Mouse (Mus musculus) liver, embryonic 14.5 days (tissue): ENCODE measurements around the gene Lrp1. TPM values are rescaled to one million over a fixed set of nuclear protein-coding genes. Genes with fewer than 3 reads are reported as not detected.
A peak's percentile ranks its signal among the peaks of the same experiment; 100 is the strongest.

ENCODE experiments used
- ATAC-seq: fragments of 200-750 bp; cut with Nextera tagmentation; 2 replicates; pipeline ENCODE4 v1.8.0; 2017; ENCODE audit warnings: moderate number of reproducible peaks, mild to moderate bottlenecking, moderate library complexity; ENCODE audit not compliant: insufficient read depth
- DNase-seq, 3 experiments: peaks; one replicate each; pipeline ENCODE4 v3.0.0-alpha.2; 2012 to 2013; ENCODE audit warnings: low read depth in 3 of 3, low spot score in 3 of 3
- H3K27ac ChIP-seq: fragments of 300-500 bp; sonication (generic); 2 replicates; pipeline ENCODE4 v1.5.1; 2014; ENCODE audit warnings: moderate library complexity, mild to moderate bottlenecking, control low read depth, inconsistent platforms
- H3K27me3 ChIP-seq: fragments of 300-500 bp; sonication (generic); 2 replicates; pipeline ENCODE4 v1.6.1; 2014; ENCODE audit warnings: mild to moderate bottlenecking, low read length, moderate library complexity; ENCODE audit not compliant: control insufficient read depth, insufficient read depth
- H3K36me3 ChIP-seq: fragments of 300-500 bp; sonication (generic); replicated peaks from 2 replicates; pipeline ENCODE4 v1.6.1; 2014; ENCODE audit warnings: low read depth; ENCODE audit not compliant: control insufficient read depth, insufficient read depth
- H3K4me1 ChIP-seq, 2 experiments: fragments of 200-500 bp in 1 of 2; fragments of 300-500 bp in 1 of 2; sonication (generic) in 1 of 2; replicated peaks; 2 replicates each; pipeline ENCODE4 v1.6.1; 2012 to 2014; ENCODE audit warnings: antibody characterized with exemption in 1 of 2, inconsistent platforms in 1 of 2, low read length in 1 of 2; ENCODE audit not compliant: control insufficient read depth in 2 of 2, insufficient read depth in 2 of 2
- H3K4me2 ChIP-seq: fragments of 300-500 bp; sonication (generic); 2 replicates; pipeline ENCODE4 v1.6.1; 2014; ENCODE audit warnings: low read depth, mild to moderate bottlenecking, control low read depth, moderate library complexity
- H3K4me3 ChIP-seq, 2 experiments: fragments of 200-500 bp in 1 of 2; fragments of 300-500 bp in 1 of 2; sonication (generic) in 1 of 2; 2 replicates each; pipeline ENCODE4 v1.5.1; 2012 to 2014; ENCODE audit warnings: low read depth in 2 of 2, low read length in 2 of 2, mild to moderate bottlenecking in 2 of 2, control low read depth in 1 of 2, inconsistent platforms in 1 of 2, moderate library complexity in 1 of 2; ENCODE audit not compliant: insufficient read depth in 1 of 2
- H3K9ac ChIP-seq: fragments of 300-500 bp; sonication (generic); replicated peaks from 2 replicates; pipeline ENCODE4 v1.6.1; 2014; ENCODE audit warnings: mild to moderate bottlenecking, control low read depth, moderate library complexity
- H3K9me3 ChIP-seq: fragments of 300-500 bp; sonication (generic); 2 replicates; pipeline ENCODE4 v1.6.1; 2016; ENCODE audit warnings: low read length, mixed read lengths; ENCODE audit not compliant: control insufficient read depth
- CTCF ChIP-seq: IDR thresholded peaks from 2 replicates; pipeline ENCODE4 v1.5.1; 2016; ENCODE audit warnings: antibody characterized with exemption, low read depth, control low read depth
- EP300 ChIP-seq: IDR thresholded peaks from 2 replicates; pipeline ENCODE4 v1.6.1; 2016; ENCODE audit warnings: antibody characterized with exemption, low read depth
- WGBS: fragments of 180-500 bp; shearing (Covaris S2); extraction: QIAGEN DNeasy Blood & Tissue Kit; methylation state at CpG from one replicate; pipeline ENCODE4 v1.1.7; 2014; ENCODE audit not compliant: insufficient replicate concordance; 5-methylcytosine and 5-hydroxymethylcytosine counted together
- polyA plus RNA-seq, 2 experiments: library from polyadenylated mRNA; depleted of rRNA in 1 of 2; stranded (reverse) in 1 of 2; unstranded in 1 of 2; fragments of >200 nt; fragmentation: Nextera tagmentation in 1 of 2; extraction: Ambion mirVana in 1 of 2; gene quantifications; 2 replicates each; pipeline versions ENCODE4 v1.2.1 to v1.2.3; 2012 to 2014

The Lrp1 gene
- polyA plus RNA-seq, 2 experiments, result 13.2 to 18.2 TPM

GRCm38 (mm10) chr10:127607059-127607458, 13.9 kb downstream of the Lrp1 start:
- Histone ChIP-seq H3K27me3 (no peaks in the 10 kb centered on the region), H3K27ac (no peak overlapping the region), H3K9ac (no peak overlapping the region), H3K36me3 (no peaks in the 10 kb centered on the region), H3K4me1 (peaks cover 0 to 16% of the 10 kb centered on the region in 2 experiments; a peak in 2 of 4 replicates), H3K4me3 (no peak overlapping the region), H3K9me3 (no peaks in the 10 kb centered on the region), H3K4me2 (no peak overlapping the region)
- DNase-seq (no peak), ATAC-seq (no peak)
- WGBS, result 58% methylated on average over 7 of the region's 7 CpGs
- TF ChIP-seq EP300, result no peak
- no peak for TF ChIP-seq CTCF

GRCm38 (mm10) chr10:127605756-127606155, 15.2 kb downstream of the Lrp1 start:
- Histone ChIP-seq H3K4me2 (no peak overlapping the region), H3K27ac (no peak overlapping the region), H3K9me3 (no peaks in the 10 kb centered on the region), H3K4me1 (peaks cover 0 to 18% of the 10 kb centered on the region in 2 experiments; a peak in 2 of 4 replicates), H3K36me3 (no peaks in the 10 kb centered on the region), H3K4me3 (no peak overlapping the region), H3K27me3 (no peaks in the 10 kb centered on the region), H3K9ac (no peak overlapping the region)
- no peak for TF ChIP-seq EP300
- TF ChIP-seq CTCF, result no peak
- ATAC-seq (no peak), DNase-seq (no peak)
- WGBS, result 77% methylated on average over 9 of the region's 9 CpGs

GRCm38 (mm10) chr10:127605251-127605547, 15.7 kb downstream of the Lrp1 start:
- H3K27ac ChIP-seq, result no peak overlapping the region
- no peak overlapping the region for H3K4me2 ChIP-seq
- no peak for ATAC-seq
- H3K9ac ChIP-seq, result no peak overlapping the region
- no peaks in the 10 kb centered on the region for H3K27me3 ChIP-seq
- no peaks in the 10 kb centered on the region for H3K9me3 ChIP-seq
- TF ChIP-seq CTCF, result no peak
- no peak for TF ChIP-seq EP300
- H3K36me3 ChIP-seq, result no peaks in the 10 kb centered on the region
- 49% methylated on average over 8 of the region's 8 CpGs for WGBS
- H3K4me3 ChIP-seq, result no peak overlapping the region
- H3K4me1 ChIP-seq, result peaks cover 0 to 21% of the 10 kb centered on the region in 2 experiments; a peak in 2 of 4 replicates
- no peak for DNase-seq

GRCm38 (mm10) chr10:127604465-127605250, 16.3 kb downstream of the Lrp1 start:
- H3K4me3 ChIP-seq, result no peak overlapping the region
- H3K27me3 ChIP-seq, result no peaks in the 10 kb centered on the region
- no peak overlapping the region for H3K4me2 ChIP-seq
- no peak for DNase-seq
- H3K9ac ChIP-seq, result no peak overlapping the region
- peaks cover 0 to 24% of the 10 kb centered on the region in 2 experiments; a peak in 2 of 4 replicates for H3K4me1 ChIP-seq
- no peaks in the 10 kb centered on the region for H3K9me3 ChIP-seq
- TF ChIP-seq EP300 (no peak), CTCF (no peak)
- H3K36me3 ChIP-seq, result no peaks in the 10 kb centered on the region
- peak; percentile 56 for ATAC-seq
- WGBS, result 6% methylated on average over 15 of the region's 15 CpGs
- no peak overlapping the region for H3K27ac ChIP-seq

GRCm38 (mm10) chr10:127603437-127604371, 17.2 kb downstream of the Lrp1 start:
- Histone ChIP-seq H3K4me1 (peaks cover 0 to 31% of the 10 kb centered on the region in 2 experiments; a peak in 3 of 4 replicates), H3K9ac (no peak overlapping the region), H3K9me3 (no peaks in the 10 kb centered on the region), H3K36me3 (no peaks in the 10 kb centered on the region), H3K4me2 (peak overlapping the region; percentile 4; the same call in 1 of the 2 replicates), H3K27ac (no peak overlapping the region), H3K4me3 (no peak overlapping the region), H3K27me3 (no peaks in the 10 kb centered on the region)
- ATAC-seq (no peak), DNase-seq (no peak)
- 26% methylated on average over 13 of the region's 13 CpGs for WGBS
- TF ChIP-seq CTCF (no peak), EP300 (no peak)
